ENCODE assay signal across 14 mouse cellular contexts in genomic region chr9:50068576-50068975, GRCm38 (mm10).
"Had no signal": no experiment of that assay in that cellular context is flagged by ENCODE, and none has a peak within 500 bp of the region (broad histone marks: within the 10 kb centered on the region; RNA-seq: fewer than 3 reads in every experiment).

No protein-coding gene starts in this region.

- DNase-seq: lung, adult 18-20 months; lung, embryonic 14.5 days; lung, postnatal 10 days; lung, postnatal 4 days; midbrain, embryonic 14.5 days; right cerebral cortex, postnatal 14 days; thymus, adult 2 months; thymus, postnatal 14 days; thymus, postnatal 36 days had no signal

- H3K27ac ChIP-seq: midbrain, embryonic 10.5 days; midbrain, embryonic 12.5 days; neural tube, embryonic 12.5 days; stomach, embryonic 15.5 days; stomach, postnatal 0 days had no signal

- H3K4me3 ChIP-seq: midbrain, embryonic 10.5 days; midbrain, embryonic 12.5 days; neural tube, embryonic 12.5 days; stomach, embryonic 15.5 days had no signal

- H3K4me1 ChIP-seq: midbrain, embryonic 10.5 days; midbrain, embryonic 12.5 days; neural tube, embryonic 12.5 days; stomach, embryonic 15.5 days had no signal
